Mouse (Mus musculus): ENCODE data around the gene Dbndd1. TPM values are rescaled to one million over a fixed set of nuclear protein-coding genes. Genes with fewer than 3 reads are reported as not detected.
"Not testable (repeated sequence)": the region's sequence is repeated elsewhere in the genome, so short reads cannot be mapped to it uniquely, and the experiment has no call there.

Gene Dbndd1
- total RNA-seq (2012; rRNA removed), result 0.29 and 0.73 TPM in 2 replicates
- polyA plus RNA-seq (2012; ENCODE audit: insufficient read depth in 1 of 2, insufficient read length in 2 of 2, low read depth in 1 of 2, low replicate concordance in 2 of 2, missing spikeins in 1 of 2), result 1 to 10 TPM in 1 of 2 experiments, not detected in 1; 4.2 TPM

DNA sequence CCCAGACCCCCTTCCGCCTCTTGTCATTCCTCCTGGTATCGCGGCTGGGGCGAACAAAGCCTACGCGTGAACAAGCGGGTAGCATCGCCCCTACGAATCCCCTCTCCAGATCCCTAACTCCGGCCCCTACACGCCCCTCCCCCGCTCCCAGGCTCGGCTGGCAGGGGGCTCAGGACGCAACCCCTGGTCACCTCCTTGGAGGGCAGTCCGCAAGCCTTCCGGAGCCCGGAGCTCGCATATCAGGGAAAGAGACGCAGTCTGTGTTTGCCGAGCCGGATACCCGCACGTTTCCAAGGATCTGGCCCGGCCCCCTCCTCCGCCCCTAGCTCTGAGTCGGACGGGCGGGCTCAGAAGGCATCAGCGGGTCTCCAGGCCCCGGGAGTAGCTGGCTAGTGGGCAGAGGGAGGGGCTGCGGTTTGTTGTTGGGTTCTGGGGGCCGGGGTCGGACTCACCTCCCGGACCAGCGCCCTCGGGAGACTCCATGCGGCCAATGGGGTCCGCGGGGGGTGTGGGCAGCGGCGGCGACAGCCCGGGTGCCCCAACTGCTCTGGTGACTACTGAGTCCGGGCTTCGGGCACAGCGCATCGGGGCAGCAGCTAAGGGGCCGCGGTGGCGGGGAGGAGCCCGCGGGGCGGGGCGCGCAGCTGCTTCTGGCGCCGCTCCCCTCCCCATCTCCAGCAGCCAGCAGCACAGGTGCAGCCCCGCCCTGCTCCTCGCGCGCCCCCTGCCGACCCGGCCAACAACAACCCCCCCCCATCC, at the start of gene Dbndd1:
Gene Dbndd1 (minus strand): TSS at position 683 of the 759 bp plus-strand sequence.
- Histone ChIP-seq H3K27me3 (ENCODE audit: control insufficient read depth in 1 of 2, insufficient read depth in 2 of 2, low read length in 2 of 2) (no peaks in the 10 kb centered on the region), H3K27ac (ENCODE audit: control insufficient read depth, low read depth, low read length) (no peak within 1 kb of the TSS), H3K36me3 (ENCODE audit: control insufficient read depth in 1 of 2, insufficient read depth in 2 of 2, low read length in 2 of 2) (no peaks in the 10 kb centered on the region), H3K9me3 (replicated peaks; ENCODE audit: insufficient read depth, low read length) (no peaks in the 10 kb centered on the region), H3K4me3 (ENCODE audit: control insufficient read depth in 1 of 2, insufficient read depth in 1 of 2, low read depth in 2 of 2, low read length in 2 of 2) (no peak within 1 kb of the TSS), H3K79me2 (ENCODE audit: control insufficient read depth, insufficient read depth, low read length, poor library complexity) (peaks cover 3% of the 10 kb centered on the region; the same call in 1 of the 2 replicates), H3K9ac (ENCODE audit: control insufficient read depth, low read depth, low read length, poor library complexity, severe bottlenecking) (no peak within 1 kb of the TSS), H3K4me1 (ENCODE audit: control insufficient read depth in 1 of 2, insufficient read depth in 2 of 2, low read length in 2 of 2) (peaks cover 0 to 5% of the 10 kb centered on the region in 2 experiments; a peak in 1 of 4 replicates)
- no peak for DNase-seq (ENCODE audit: low read depth, low spot score)
- TF ChIP-seq HCFC1 (IDR thresholded peaks at IDR 0.05; ENCODE audit: low read depth, low read length), result no peak
- no peak for TF ChIP-seq USF2 (IDR thresholded peaks at IDR 0.05; ENCODE audit: borderline replicate concordance in 1 of 2, insufficient read depth in 1 of 2, low read depth in 1 of 2, low read length in 2 of 2)
- no peak for TF ChIP-seq CTCF (IDR thresholded peaks at IDR 0.05 in 2 of 3, conservative IDR thresholded peaks at IDR 0.05 in 1 of 3; ENCODE audit: control insufficient read depth in 1 of 3, insufficient read depth in 1 of 3, low read depth in 2 of 3, low read length in 3 of 3, poor library complexity in 1 of 3, severe bottlenecking in 1 of 3)
- no peak for TF ChIP-seq MXI1 (IDR thresholded peaks at IDR 0.05; ENCODE audit: low read depth, low read length)
- TF ChIP-seq UBTF (IDR thresholded peaks at IDR 0.05; ENCODE audit: borderline replicate concordance, insufficient read depth, low read depth, low read length), result no peak
- no peak for TF ChIP-seq TBP (IDR thresholded peaks at IDR 0.05; ENCODE audit: low read depth, low read length)
- no peak for TF ChIP-seq RAD21 (IDR thresholded peaks at IDR 0.05; ENCODE audit: low read depth, low read length)
- no peak for TF ChIP-seq POLR2A (IDR thresholded peaks at IDR 0.05; ENCODE audit: control insufficient read depth in 1 of 2, insufficient read depth in 1 of 2, low read depth in 1 of 2, low read length in 2 of 2, poor library complexity in 1 of 2)
- TF ChIP-seq MYB (IDR thresholded peaks at IDR 0.05; ENCODE audit: low read depth, low read length), result no peak
- no peak for TF ChIP-seq NRF1 (IDR thresholded peaks at IDR 0.05; ENCODE audit: insufficient read depth, low read depth, low read length, poor library complexity, severe bottlenecking)
- TF ChIP-seq RCOR1 (IDR thresholded peaks at IDR 0.05; ENCODE audit: low read depth, low read length), result no peak
- TF ChIP-seq TAL1 (IDR thresholded peaks at IDR 0.05; ENCODE audit: low read length), result no peak
- no peak for TF ChIP-seq MEF2A (IDR thresholded peaks at IDR 0.05; ENCODE audit: extremely low read depth, insufficient replicate concordance, low read depth, low read length, poor library complexity, severe bottlenecking)
- no peak for TF ChIP-seq NELFE (IDR thresholded peaks at IDR 0.05; ENCODE audit: low read depth, low read length)
- no peak for TF ChIP-seq EP300 (IDR thresholded peaks at IDR 0.05; ENCODE audit: low read depth in 1 of 2, low read length in 2 of 2)

DNA sequence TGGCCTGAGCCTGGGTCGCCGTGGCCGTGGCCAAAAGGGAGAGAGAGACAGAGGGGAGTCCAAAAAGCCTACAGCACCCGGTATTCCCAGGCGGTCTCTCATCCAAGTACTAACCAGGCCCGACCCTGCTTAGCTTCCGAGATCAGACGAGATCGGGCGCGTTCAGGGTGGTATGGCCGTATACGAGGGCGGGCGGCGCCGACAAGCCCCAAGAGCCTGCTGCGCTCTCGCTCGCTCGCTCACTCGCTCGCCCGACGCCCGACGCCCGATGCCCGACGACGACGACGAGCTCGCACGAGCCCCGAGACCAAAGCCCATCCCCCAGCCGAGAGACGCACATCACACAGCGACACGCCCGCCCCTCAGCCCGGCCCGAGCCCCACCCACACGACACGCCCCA, 49.0 kb upstream of the Dbndd1 start:
- not testable (repeated sequence) for H3K4me3 ChIP-seq (ENCODE audit: control insufficient read depth in 1 of 2, insufficient read depth in 1 of 2, low read depth in 2 of 2, low read length in 2 of 2); DNase-seq (ENCODE audit: low read depth, low spot score); H3K9me3 ChIP-seq (replicated peaks; ENCODE audit: insufficient read depth, low read length); H3K9ac ChIP-seq (ENCODE audit: control insufficient read depth, low read depth, low read length, poor library complexity, severe bottlenecking); H3K36me3 ChIP-seq (ENCODE audit: control insufficient read depth in 1 of 2, insufficient read depth in 2 of 2, low read length in 2 of 2); H3K4me1 ChIP-seq (ENCODE audit: control insufficient read depth in 1 of 2, insufficient read depth in 2 of 2, low read length in 2 of 2); H3K27ac ChIP-seq (ENCODE audit: control insufficient read depth, low read depth, low read length); H3K27me3 ChIP-seq (ENCODE audit: control insufficient read depth in 1 of 2, insufficient read depth in 2 of 2, low read length in 2 of 2); H3K79me2 ChIP-seq (ENCODE audit: control insufficient read depth, insufficient read depth, low read length, poor library complexity)
- TF ChIP-seq TBP (IDR thresholded peaks at IDR 0.05; ENCODE audit: low read depth, low read length), result peak; percentile 63

DNA sequence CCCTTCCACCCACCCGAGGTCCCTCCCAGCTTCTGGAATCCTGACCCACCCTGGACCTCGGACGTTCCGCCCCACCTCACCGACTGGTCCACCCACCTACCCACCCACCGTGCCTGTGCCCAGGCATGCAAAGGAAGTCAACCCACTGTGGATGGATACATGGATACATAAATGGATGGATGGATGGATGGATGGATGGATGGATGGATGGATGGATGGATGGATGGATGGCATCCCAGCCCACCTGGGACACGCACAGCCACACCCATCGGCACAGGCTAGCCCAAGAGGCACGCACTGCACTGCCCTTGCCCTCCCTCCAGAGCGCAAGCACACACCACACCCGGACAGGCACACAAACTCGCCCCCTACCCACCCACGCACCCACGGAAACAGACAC, 22.4 kb upstream of the Dbndd1 start:
- H3K79me2 ChIP-seq (ENCODE audit: control insufficient read depth, insufficient read depth, low read length, poor library complexity); H3K36me3 ChIP-seq (ENCODE audit: control insufficient read depth in 1 of 2, insufficient read depth in 2 of 2, low read length in 2 of 2); H3K27me3 ChIP-seq (ENCODE audit: control insufficient read depth in 1 of 2, insufficient read depth in 2 of 2, low read length in 2 of 2); H3K9me3 ChIP-seq (replicated peaks; ENCODE audit: insufficient read depth, low read length); H3K9ac ChIP-seq (ENCODE audit: control insufficient read depth, low read depth, low read length, poor library complexity, severe bottlenecking); H3K4me3 ChIP-seq (ENCODE audit: control insufficient read depth in 1 of 2, insufficient read depth in 1 of 2, low read depth in 2 of 2, low read length in 2 of 2); DNase-seq (ENCODE audit: low read depth, low spot score); H3K27ac ChIP-seq (ENCODE audit: control insufficient read depth, low read depth, low read length); H3K4me1 ChIP-seq (ENCODE audit: control insufficient read depth in 1 of 2, insufficient read depth in 2 of 2, low read length in 2 of 2): not testable (repeated sequence)
